Mouse (Mus musculus) neural tube, embryonic 14.5 days (tissue): Measurements from ENCODE around the gene Antxr2. TPM values are rescaled to one million over a fixed set of nuclear protein-coding genes. Genes with fewer than 3 reads are reported as not detected.

Experiments used
- ATAC-seq: fragments of 200-750 bp; cut with Nextera tagmentation; 2 replicates; pipeline ENCODE4 v1.8.0; 2017; ENCODE audit warnings: low read depth, mild to moderate bottlenecking, moderate TSS enrichment, moderate library complexity
- H3K27ac ChIP-seq: fragments of 300-500 bp; sonication (generic); 2 replicates; pipeline ENCODE4 v1.5.1; 2014; ENCODE audit warnings: low read depth, mild to moderate bottlenecking, control low read depth, low read length, moderate library complexity, mixed read lengths
- H3K27me3 ChIP-seq: fragments of 300-500 bp; sonication (generic); 2 replicates; pipeline ENCODE4 v1.6.1; 2014; ENCODE audit warnings: low read length; ENCODE audit not compliant: control insufficient read depth, insufficient read depth
- H3K36me3 ChIP-seq: fragments of 300-500 bp; sonication (generic); 2 replicates; pipeline ENCODE4 v1.6.1; 2014; ENCODE audit warnings: low read length, mixed read lengths; ENCODE audit not compliant: control insufficient read depth, insufficient read depth
- H3K4me1 ChIP-seq: fragments of 300-500 bp; sonication (generic); 2 replicates; pipeline ENCODE4 v1.6.1; 2014; ENCODE audit warnings: low read length; ENCODE audit not compliant: control insufficient read depth, insufficient read depth
- H3K4me2 ChIP-seq: fragments of 300-500 bp; sonication (generic); 2 replicates; pipeline ENCODE4 v1.6.1; 2014; ENCODE audit warnings: mild to moderate bottlenecking, low read depth, low read length, control low read depth
- H3K4me3 ChIP-seq: fragments of 300-500 bp; sonication (generic); 2 replicates; pipeline ENCODE4 v1.5.1; 2014; ENCODE audit warnings: low read depth, low read length, control low read depth, mixed read lengths
- H3K9ac ChIP-seq: fragments of 300-500 bp; sonication (generic); replicated peaks from 2 replicates; pipeline ENCODE4 v1.6.1; 2014; ENCODE audit warnings: low read depth, mild to moderate bottlenecking, control low read depth, low read length, mixed read lengths
- H3K9me3 ChIP-seq: fragments of 300-500 bp; sonication (generic); 2 replicates; pipeline ENCODE4 v1.6.1; 2016; ENCODE audit warnings: low read length; ENCODE audit not compliant: control insufficient read depth
- WGBS: fragments of 180-500 bp; shearing (Covaris S2); extraction: QIAGEN DNeasy Blood & Tissue Kit; methylation state at CpG from one replicate; pipeline ENCODE4 v1.1.7; 2014; 5-methylcytosine and 5-hydroxymethylcytosine counted together
- polyA plus RNA-seq: library from polyadenylated mRNA; unstranded; fragments of >200 nt; fragmentation: Nextera tagmentation; extraction: Ambion mirVana; gene quantifications from 2 replicates; pipeline ENCODE4 v1.2.1, GENCODE M21; 2014

The Antxr2 gene
- polyA plus RNA-seq, 1 experiment from 2014 or later: 1.9 TPM

GRCm38 (mm10) chr5:97842016-97842415 lies 188.8 kb downstream of the Antxr2 start:
- H3K27me3 ChIP-seq: no peaks in the 10 kb centered on the region
- H3K36me3 ChIP-seq: no peaks in the 10 kb centered on the region
- ATAC-seq: no peak
- no peaks in the 10 kb centered on the region for H3K9me3 ChIP-seq
- WGBS: 54% methylated on average over 1 of the region's 1 CpGs
- no peak overlapping the region for H3K9ac ChIP-seq
- H3K27ac ChIP-seq: no peak overlapping the region
- H3K4me1 ChIP-seq: no peaks in the 10 kb centered on the region
- H3K4me2 ChIP-seq: no peak overlapping the region
- no peak overlapping the region for H3K4me3 ChIP-seq

GRCm38 (mm10) chr5:97839924-97840279 lies 190.9 kb downstream of the Antxr2 start:
- Histone ChIP-seq H3K36me3 (no peaks in the 10 kb centered on the region), H3K9ac (no peak overlapping the region), H3K4me1 (no peaks in the 10 kb centered on the region), H3K9me3 (no peaks in the 10 kb centered on the region), H3K27ac (no peak overlapping the region), H3K4me2 (no peak overlapping the region), H3K27me3 (no peaks in the 10 kb centered on the region), H3K4me3 (no peak overlapping the region)
- no peak for ATAC-seq

GRCm38 (mm10) chr5:97839271-97839923 lies 191.4 kb downstream of the Antxr2 start:
- 63% methylated on average over 3 of the region's 3 CpGs for WGBS
- Histone ChIP-seq H3K9ac (no peak overlapping the region), H3K4me1 (no peaks in the 10 kb centered on the region), H3K27me3 (no peaks in the 10 kb centered on the region), H3K9me3 (no peaks in the 10 kb centered on the region), H3K36me3 (no peaks in the 10 kb centered on the region), H3K4me2 (no peak overlapping the region), H3K27ac (no peak overlapping the region), H3K4me3 (no peak overlapping the region)
- no peak for ATAC-seq

- Histone ChIP-seq H3K9ac (no peak overlapping the region), H3K4me2 (no peak overlapping the region), H3K4me3 (no peak overlapping the region), H3K9me3 (no peaks in the 10 kb centered on the region), H3K36me3 (no peaks in the 10 kb centered on the region), H3K27me3 (no peaks in the 10 kb centered on the region), H3K4me1 (no peaks in the 10 kb centered on the region), H3K27ac (no peak overlapping the region)
- ATAC-seq: no peak
- WGBS: 85% methylated on average over 2 of the region's 2 CpGs
Measured at GRCm38 (mm10) chr5:97837333-97837732, 193.5 kb downstream of the Antxr2 start.

GRCm38 (mm10) chr5:97835418-97835817 lies 195.4 kb downstream of the Antxr2 start:
- H3K9ac ChIP-seq: no peak overlapping the region
- H3K9me3 ChIP-seq: no peaks in the 10 kb centered on the region
- no peaks in the 10 kb centered on the region for H3K4me1 ChIP-seq
- ATAC-seq: no peak
- H3K27ac ChIP-seq: no peak overlapping the region
- H3K4me2 ChIP-seq: no peak overlapping the region
- H3K27me3 ChIP-seq: no peaks in the 10 kb centered on the region
- no peak overlapping the region for H3K4me3 ChIP-seq
- H3K36me3 ChIP-seq: no peaks in the 10 kb centered on the region
- WGBS: 86% methylated on average over 2 of the region's 2 CpGs

GRCm38 (mm10) chr5:97834770-97835169 lies 196.1 kb downstream of the Antxr2 start:
- no peaks in the 10 kb centered on the region for H3K4me1 ChIP-seq
- H3K9ac ChIP-seq: no peak overlapping the region
- no peaks in the 10 kb centered on the region for H3K36me3 ChIP-seq
- no peak overlapping the region for H3K4me3 ChIP-seq
- no peaks in the 10 kb centered on the region for H3K9me3 ChIP-seq
- H3K4me2 ChIP-seq: no peak overlapping the region
- no peak overlapping the region for H3K27ac ChIP-seq
- H3K27me3 ChIP-seq: no peaks in the 10 kb centered on the region
- no peak for ATAC-seq
- 76% methylated on average over 1 of the region's 1 CpGs for WGBS

Other genes starting within 250 kb of the Antxr2 start
- gene Prdm8, start 136.2 kb upstream of the Antxr2 start, polyA plus RNA-seq: 5.7 and 7.2 TPM in 2 replicates
- 1.1 and 1.3 TPM in 2 replicates for gene Fgf5, start 223.1 kb upstream of the Antxr2 start, polyA plus RNA-seq